Mouse (Mus musculus): ENCODE data around the gene Atp6v1a. TPM values are rescaled to one million over a fixed set of nuclear protein-coding genes. Genes with fewer than 3 reads are reported as not detected.

Atp6v1a gene
- total RNA-seq, 4 experiments from 2014 or later, result 144 to 168 (median 155) TPM

- no peak for DNase-seq
Observed at GRCm38 (mm10) chr16:44060604-44061286, 78.8 kb downstream of the Atp6v1a start.

DNA sequence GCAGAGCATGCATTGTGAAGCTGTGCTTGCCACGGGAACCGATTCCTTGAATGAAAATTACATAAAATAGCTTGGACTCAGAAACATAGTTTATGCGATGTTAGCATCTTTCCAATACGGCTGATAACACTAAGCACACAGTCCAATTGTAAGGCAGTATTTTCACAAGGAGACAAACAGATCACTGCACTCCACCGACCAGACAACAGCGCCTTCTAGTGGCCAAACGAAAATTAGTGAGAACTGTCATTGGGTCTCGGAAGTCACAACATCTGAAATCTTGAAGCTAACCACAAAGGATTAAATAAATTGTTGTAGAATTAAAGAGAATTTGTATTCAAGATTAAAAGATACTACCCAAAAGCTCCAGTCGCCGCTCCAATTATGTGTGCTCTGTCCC lies 80.8 kb downstream of the Atp6v1a start:
- peak; percentile 15 for DNase-seq

DNA sequence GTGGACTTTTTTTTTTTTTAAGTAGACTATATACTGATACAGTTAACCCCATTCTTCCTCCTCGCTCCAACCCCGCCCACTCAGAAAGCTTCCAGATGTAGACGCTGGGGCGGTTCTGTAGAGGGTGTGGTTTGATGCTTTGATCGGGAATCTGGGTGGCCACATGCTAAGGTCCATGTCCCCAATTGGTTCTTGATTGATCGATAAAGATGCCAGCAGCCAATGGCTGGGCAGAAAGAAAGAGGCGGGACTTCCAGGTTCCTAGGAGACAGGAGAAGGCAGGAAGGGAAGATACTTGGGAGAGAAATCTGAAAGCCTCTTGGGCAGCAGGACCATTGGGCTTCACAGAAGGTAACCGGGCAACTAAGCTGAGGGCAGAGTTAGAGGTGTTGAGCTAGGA lies 83.7 kb downstream of the Atp6v1a start:
- no peak for DNase-seq

DNA sequence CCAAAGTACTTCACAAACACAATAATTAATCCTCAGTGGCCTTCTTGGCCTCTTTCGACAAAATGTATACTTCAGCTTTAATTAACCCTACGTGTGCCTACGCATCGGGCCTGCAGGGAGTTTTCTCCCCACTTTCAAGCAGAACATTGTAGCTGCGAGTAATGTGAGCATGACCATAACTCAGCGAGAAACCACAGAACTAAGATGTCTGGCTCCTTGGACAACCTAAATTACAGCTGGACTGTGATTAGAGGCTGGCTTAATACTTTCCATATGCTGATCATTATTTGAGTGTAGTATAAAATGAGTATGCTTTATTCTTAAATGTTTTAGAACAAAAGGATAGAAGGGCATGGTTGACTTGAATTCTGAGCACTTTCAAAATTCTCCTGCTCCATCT lies 86.2 kb downstream of the Atp6v1a start:
- DNase-seq, result no peak

GRCm38 (mm10) chr16:44052390-44052789 lies 87.1 kb downstream of the Atp6v1a start:
- DNase-seq, result no peak

- DNase-seq, result no peak
Observed at GRCm38 (mm10) chr16:44050139-44050538, 89.4 kb downstream of the Atp6v1a start.

- DNase-seq, result no peak
Observed at GRCm38 (mm10) chr16:44039112-44039511, 100.4 kb downstream of the Atp6v1a start.

Other genes starting within 250 kb of the Atp6v1a start
- gene Ccdc191, start 249.9 kb downstream of the Atp6v1a start, total RNA-seq (2022), result 10 to 100 TPM in 1 of 4 experiments, 1 to 10 TPM in 3; 4.7 to 10.4 (median 8.4) TPM
- 10 to 100 TPM; 28.6 to 52.7 (median 36.6) TPM for gene Qtrt2, start 212.9 kb downstream of the Atp6v1a start, total RNA-seq (2022)
- under 1 TPM; 0.15 to 0.87 (median 0.62) TPM for gene Zdhhc23, start 159.9 kb downstream of the Atp6v1a start, total RNA-seq (2022)
- 1 to 10 TPM in 3 of 4 experiments, under 1 TPM in 1; 0.52 to 1.7 (median 1.3) TPM for gene Gramd1c, start 76.4 kb downstream of the Atp6v1a start, total RNA-seq (2022)
- gene Naa50, start 125 bp upstream of the Atp6v1a start, total RNA-seq (2022), result 10 to 100 TPM; 65.8 to 77.7 (median 68.0) TPM
- 10 to 100 TPM; 24.1 to 24.9 (median 24.6) TPM for gene Usf3, start 33.5 kb upstream of the Atp6v1a start, total RNA-seq (2022)
- gene Sidt1, start 193.5 kb upstream of the Atp6v1a start, total RNA-seq (2022), result 10 to 100 TPM in 3 of 4 experiments, 1 to 10 TPM in 1; 7.8 to 18.1 (median 13.3) TPM
- 10 to 100 TPM; 21.4 to 31.3 (median 23.5) TPM for gene Spice1, start 207.4 kb upstream of the Atp6v1a start, total RNA-seq (2022)